Mouse (Mus musculus): ENCODE results near the gene Klk5. TPM values are rescaled to one million over a fixed set of nuclear protein-coding genes. Genes with fewer than 3 reads are reported as not detected.

Gene Klk5
- not detected for polyA plus RNA-seq (2017; shearing (Covaris generic))

GRCm38 (mm10) chr7:43841701-43842100, at the start of gene Klk5:
Klk5 (plus strand) TSS chr7:43841971.

GRCm38 (mm10) chr7:43797333-43797769, 44.4 kb upstream of the Klk5 start, which contains the start of gene Klk8:
Klk8 (plus strand) TSS chr7:43797577.

GRCm38 (mm10) chr7:43810994-43811393, 30.8 kb upstream of the Klk5 start, which contains the start of gene Klk7:
Klk7 (plus strand) TSS chr7:43811294.

GRCm38 (mm10) chr7:43824199-43824598, 17.6 kb upstream of the Klk5 start, which contains the start of gene Klk6:
Klk6 (plus strand) TSS chr7:43824499.

GRCm38 (mm10) chr7:43880912-43881311, 39.1 kb downstream of the Klk5 start, which contains the start of gene Klk4:
Klk4 (plus strand) TSS chr7:43881160.

Other genes starting within 250 kb of the Klk5 start
- not detected for gene Zfp819, start 234.8 kb upstream of the Klk5 start, polyA plus RNA-seq (2017; shearing (Covaris generic))
- not detected for gene Ceacam18, start 207.3 kb upstream of the Klk5 start, polyA plus RNA-seq (2017; shearing (Covaris generic))
- 1.8 TPM for gene Siglece, start 181.8 kb upstream of the Klk5 start, polyA plus RNA-seq (2017; shearing (Covaris generic))
- 5.2 TPM for gene Ctu1, start 170.0 kb upstream of the Klk5 start, polyA plus RNA-seq (2017; shearing (Covaris generic))
- not detected for gene Klk14, start 151.6 kb upstream of the Klk5 start, polyA plus RNA-seq (2017; shearing (Covaris generic))
- gene Klk13, start 129.4 kb upstream of the Klk5 start, polyA plus RNA-seq (2017; shearing (Covaris generic)), result not detected
- gene Klk12, start 73.1 kb upstream of the Klk5 start, polyA plus RNA-seq (2017; shearing (Covaris generic)), result not detected
- not detected for gene Klk11, start 67.4 kb upstream of the Klk5 start, polyA plus RNA-seq (2017; shearing (Covaris generic))
- gene Klk10, start 60.9 kb upstream of the Klk5 start, polyA plus RNA-seq (2017; shearing (Covaris generic)), result 0.21 TPM
- 0.99 TPM for gene Klk9, start 50.1 kb upstream of the Klk5 start, polyA plus RNA-seq (2017; shearing (Covaris generic))
- 109 TPM for gene Klk8, start 44.4 kb upstream of the Klk5 start, polyA plus RNA-seq (2017; shearing (Covaris generic))
- not detected for gene Klk7, start 30.7 kb upstream of the Klk5 start, polyA plus RNA-seq (2017; shearing (Covaris generic))
- gene Klk6, start 17.5 kb upstream of the Klk5 start, polyA plus RNA-seq (2017; shearing (Covaris generic)), result not detected
- gene Klk4, start 39.2 kb downstream of the Klk5 start, polyA plus RNA-seq (2017; shearing (Covaris generic)), result not detected
- gene Klk15, start 91.8 kb downstream of the Klk5 start, polyA plus RNA-seq (2017; shearing (Covaris generic)), result 0.51 TPM
- gene Klk1b8, start 108.7 kb downstream of the Klk5 start, polyA plus RNA-seq (2017; shearing (Covaris generic)), result not detected
- not detected for gene Klk1b1, start 124.8 kb downstream of the Klk5 start, polyA plus RNA-seq (2017; shearing (Covaris generic))
- gene Klk1b9, start 134.1 kb downstream of the Klk5 start, polyA plus RNA-seq (2017; shearing (Covaris generic)), result 0.73 TPM
- gene Klk1b11, start 153.9 kb downstream of the Klk5 start, polyA plus RNA-seq (2017; shearing (Covaris generic)), result not detected
- not detected for gene Klk1b26, start 170.2 kb downstream of the Klk5 start, polyA plus RNA-seq (2017; shearing (Covaris generic))
- gene Klk1b27, start 210.3 kb downstream of the Klk5 start, polyA plus RNA-seq (2017; shearing (Covaris generic)), result 4.1 TPM

All from inflammation-experienced regulatory T-cells, adult 16 weeks (primary cell).